Mouse (Mus musculus): ENCODE measurements around the gene Cmtm8. TPM values are rescaled to one million over a fixed set of nuclear protein-coding genes. Genes with fewer than 3 reads are reported as not detected.
A peak's percentile ranks its signal among the peaks of the same experiment; 100 is the strongest.

Gene Cmtm8
- polyA plus RNA-seq, 1 experiment from 2014 or later = 80.2 TPM

DNA sequence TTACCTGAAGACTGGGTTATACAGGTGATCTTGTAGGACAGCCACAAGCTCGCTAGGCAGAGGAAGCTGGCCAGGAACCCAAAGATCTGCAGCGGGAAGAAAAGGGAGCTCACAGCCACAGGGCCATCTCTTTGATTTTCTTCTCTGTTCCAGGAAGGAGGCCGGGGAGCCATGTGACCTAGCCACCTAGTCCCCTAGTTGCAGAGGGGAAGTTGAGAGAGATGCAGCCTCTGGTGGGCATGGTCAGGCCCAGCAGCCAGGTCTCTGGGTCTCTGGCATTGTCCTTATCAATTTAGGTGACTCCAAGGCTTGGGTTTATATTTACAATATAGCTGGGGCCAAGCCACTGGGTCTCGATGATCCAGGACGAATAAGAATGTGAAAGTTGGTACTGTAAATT, 85.2 kb downstream of the Cmtm8 start:
- no peak overlapping the region for H3K27ac ChIP-seq (ENCODE audit: low read length)
- H3K27me3 ChIP-seq (replicated peaks; ENCODE audit: control insufficient read depth, insufficient read depth, low read length) = no peaks in the 10 kb centered on the region
- H3K9me3 ChIP-seq (ENCODE audit: control insufficient read depth, low read length) = no peaks in the 10 kb centered on the region
- H3K36me3 ChIP-seq (ENCODE audit: control insufficient read depth, insufficient read depth, low read length) = no peaks in the 10 kb centered on the region; the same call in none of the 2 replicates
- no peak overlapping the region for H3K9ac ChIP-seq (ENCODE audit: low read depth, low read length)
- no peak overlapping the region for H3K4me3 ChIP-seq (ENCODE audit: low read length)
- H3K4me2 ChIP-seq (ENCODE audit: low read depth, low read length) = no peak overlapping the region
- no peak for ATAC-seq
- 86% methylated on average over 5 of the region's 5 CpGs for WGBS
- no peaks in the 10 kb centered on the region for H3K4me1 ChIP-seq (ENCODE audit: control insufficient read depth, insufficient read depth, low read length)

DNA sequence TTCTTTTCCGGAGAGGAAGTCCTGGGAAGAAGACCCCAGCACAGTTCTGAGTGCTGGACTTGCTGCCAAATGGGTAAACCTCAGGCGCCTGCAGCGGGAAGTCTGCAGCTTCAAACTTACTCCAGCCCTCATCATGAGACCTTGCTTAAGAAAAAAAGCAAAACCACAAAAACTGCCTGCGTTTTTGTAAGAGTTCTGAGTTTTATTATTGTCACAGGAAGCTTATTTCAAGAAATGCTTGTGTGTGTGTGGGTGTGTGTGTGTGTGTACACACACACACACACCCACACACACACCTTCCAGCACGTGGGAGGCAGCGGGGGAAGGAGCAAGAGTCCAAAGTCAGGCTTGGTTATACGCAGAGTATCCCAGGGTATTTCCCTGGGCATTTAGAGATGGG, 85.7 kb downstream of the Cmtm8 start:
- no peak overlapping the region for H3K4me3 ChIP-seq (ENCODE audit: low read length)
- WGBS = 72% methylated on average over 7 of the region's 7 CpGs
- no peak for ATAC-seq
- H3K9ac ChIP-seq (ENCODE audit: low read depth, low read length) = no peak overlapping the region
- H3K27ac ChIP-seq (ENCODE audit: low read length) = no peak overlapping the region
- no peak overlapping the region for H3K4me2 ChIP-seq (ENCODE audit: low read depth, low read length)
- no peaks in the 10 kb centered on the region for H3K27me3 ChIP-seq (replicated peaks; ENCODE audit: control insufficient read depth, insufficient read depth, low read length)
- peaks cover 2% of the 10 kb centered on the region; the same call in 1 of the 2 replicates for H3K4me1 ChIP-seq (ENCODE audit: control insufficient read depth, insufficient read depth, low read length)
- H3K9me3 ChIP-seq (ENCODE audit: control insufficient read depth, low read length) = no peaks in the 10 kb centered on the region
- no peaks in the 10 kb centered on the region; the same call in none of the 2 replicates for H3K36me3 ChIP-seq (ENCODE audit: control insufficient read depth, insufficient read depth, low read length)

DNA sequence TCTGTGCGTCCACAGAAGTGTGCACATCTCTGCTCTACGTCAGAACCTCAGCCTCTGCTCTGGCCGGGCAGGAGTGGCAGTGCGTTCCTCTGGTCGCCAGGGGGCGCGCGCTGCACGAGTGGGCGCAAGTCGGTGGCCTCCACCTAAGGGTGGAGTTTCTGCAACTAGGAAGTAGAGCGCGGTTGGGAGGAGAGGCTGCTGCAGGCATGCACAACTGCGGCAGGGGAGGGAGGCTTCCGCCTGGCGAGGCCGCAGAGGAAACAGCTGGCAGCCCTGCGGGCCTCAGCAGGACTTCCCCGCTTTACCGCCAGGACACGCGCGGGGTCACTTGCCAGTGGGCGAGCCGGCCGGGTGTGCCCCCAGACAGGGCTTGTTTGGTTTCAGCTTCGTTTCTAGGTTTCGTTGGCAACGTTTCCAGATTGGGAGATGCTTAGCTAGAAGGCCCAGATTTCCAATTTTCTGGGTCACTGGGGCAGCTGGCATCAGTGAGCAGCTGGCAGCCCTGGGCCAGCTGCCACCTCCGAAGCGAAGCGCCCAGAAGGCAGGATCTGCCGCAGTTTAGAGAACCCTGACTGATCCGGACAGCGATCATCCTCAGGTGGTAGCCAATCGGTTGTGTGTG, 91.0 kb downstream of the Cmtm8 start:
- peak overlapping the region; percentile 61 for H3K4me3 ChIP-seq (ENCODE audit: low read length)
- H3K36me3 ChIP-seq (ENCODE audit: control insufficient read depth, insufficient read depth, low read length) = peaks cover 1% of the 10 kb centered on the region; the same call in 1 of the 2 replicates
- ATAC-seq = peak; percentile 96
- WGBS = 6% methylated on average over 36 of the region's 36 CpGs
- peak overlapping the region; percentile 69 for H3K27ac ChIP-seq (ENCODE audit: low read length)
- H3K4me1 ChIP-seq (ENCODE audit: control insufficient read depth, insufficient read depth, low read length) = peaks cover 4% of the 10 kb centered on the region; the same call in 1 of the 2 replicates
- H3K9me3 ChIP-seq (ENCODE audit: control insufficient read depth, low read length) = no peaks in the 10 kb centered on the region
- H3K27me3 ChIP-seq (replicated peaks; ENCODE audit: control insufficient read depth, insufficient read depth, low read length) = no peaks in the 10 kb centered on the region
- peak overlapping the region; percentile 81 for H3K9ac ChIP-seq (ENCODE audit: low read depth, low read length)
- H3K4me2 ChIP-seq (ENCODE audit: low read depth, low read length) = peak overlapping the region; percentile 86

DNA sequence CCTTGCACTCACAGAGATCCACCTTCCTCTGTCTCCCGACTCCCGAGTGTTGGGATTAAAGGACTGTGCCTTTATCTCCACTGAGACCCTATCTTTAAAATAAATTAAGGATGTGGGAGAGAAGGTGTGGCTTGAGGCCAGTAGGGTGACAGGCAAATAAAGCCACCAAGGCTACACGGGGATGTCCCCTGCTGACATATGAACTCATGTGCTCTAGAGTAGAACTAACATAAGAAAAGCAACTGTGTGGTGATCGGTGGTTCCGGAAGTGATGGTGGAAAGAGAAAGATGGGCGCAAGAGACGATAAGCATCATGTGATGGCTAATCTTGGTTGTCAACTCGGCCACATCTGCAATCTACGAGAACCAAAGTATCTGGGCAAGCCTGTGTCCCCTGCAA, 91.6 kb downstream of the Cmtm8 start:
- Histone ChIP-seq H3K27me3 (replicated peaks; ENCODE audit: control insufficient read depth, insufficient read depth, low read length) (no peaks in the 10 kb centered on the region), H3K4me1 (ENCODE audit: control insufficient read depth, insufficient read depth, low read length) (peaks cover 4% of the 10 kb centered on the region; the same call in 1 of the 2 replicates), H3K27ac (ENCODE audit: low read length) (no peak overlapping the region), H3K4me2 (ENCODE audit: low read depth, low read length) (no peak overlapping the region; the same call in 1 of the 2 replicates), H3K9ac (ENCODE audit: low read depth, low read length) (no peak overlapping the region), H3K36me3 (ENCODE audit: control insufficient read depth, insufficient read depth, low read length) (peaks cover 7% of the 10 kb centered on the region; the same call in 1 of the 2 replicates), H3K9me3 (ENCODE audit: control insufficient read depth, low read length) (no peaks in the 10 kb centered on the region), H3K4me3 (ENCODE audit: low read length) (no peak overlapping the region)
- 72% methylated on average over 9 of the region's 9 CpGs for WGBS
- ATAC-seq = no peak

DNA sequence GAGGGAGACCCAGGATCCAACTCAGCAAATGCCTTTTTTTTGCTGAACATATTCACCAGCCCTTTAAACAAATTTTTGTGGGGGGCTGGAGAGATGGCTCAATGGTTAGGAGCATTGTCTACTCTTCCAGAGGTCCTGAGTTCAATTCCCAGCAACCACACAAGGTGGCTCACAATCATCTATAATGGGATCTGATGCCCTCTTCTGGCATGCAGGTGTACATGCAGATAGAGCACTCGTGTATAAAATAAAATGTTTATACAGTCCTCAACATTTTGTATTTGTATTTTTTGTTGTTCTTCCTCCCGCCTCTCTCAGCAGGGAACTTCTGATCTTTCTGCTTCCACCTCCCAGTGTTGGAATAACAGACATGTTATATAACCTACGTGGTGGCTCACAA, 92.4 kb downstream of the Cmtm8 start:
- Histone ChIP-seq H3K4me3 (ENCODE audit: low read length) (no peak overlapping the region), H3K27ac (ENCODE audit: low read length) (no peak overlapping the region), H3K9me3 (ENCODE audit: control insufficient read depth, low read length) (no peaks in the 10 kb centered on the region), H3K9ac (ENCODE audit: low read depth, low read length) (no peak overlapping the region), H3K27me3 (replicated peaks; ENCODE audit: control insufficient read depth, insufficient read depth, low read length) (no peaks in the 10 kb centered on the region), H3K4me1 (ENCODE audit: control insufficient read depth, insufficient read depth, low read length) (peaks cover 4% of the 10 kb centered on the region; the same call in 1 of the 2 replicates), H3K36me3 (ENCODE audit: control insufficient read depth, insufficient read depth, low read length) (peaks cover 9% of the 10 kb centered on the region), H3K4me2 (ENCODE audit: low read depth, low read length) (no peak overlapping the region)
- WGBS = 82% methylated on average over 3 of the region's 3 CpGs
- no peak for ATAC-seq

DNA sequence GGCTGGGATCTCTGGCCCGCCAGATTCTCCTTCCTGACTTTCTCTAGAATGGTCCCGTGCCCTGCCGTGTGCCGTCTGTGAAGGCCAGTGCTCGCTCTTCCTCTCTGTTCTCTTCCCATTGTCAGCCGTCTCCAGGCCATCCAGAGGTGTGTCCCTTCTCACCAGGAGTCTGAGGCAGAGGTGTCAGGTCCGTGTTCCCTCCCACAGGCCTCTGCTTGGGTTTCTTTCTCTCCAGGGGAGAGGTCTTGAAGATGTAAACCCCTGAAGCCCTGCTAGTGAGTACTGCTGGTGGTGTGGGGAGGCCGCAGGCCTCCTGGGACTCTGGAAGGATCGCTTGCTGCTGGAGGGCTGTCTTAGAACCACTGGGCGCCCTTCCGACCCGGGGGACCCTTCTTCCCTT, 96.5 kb downstream of the Cmtm8 start:
- no peaks in the 10 kb centered on the region for H3K9me3 ChIP-seq (ENCODE audit: control insufficient read depth, low read length)
- H3K4me2 ChIP-seq (ENCODE audit: low read depth, low read length) = no peak overlapping the region
- H3K27ac ChIP-seq (ENCODE audit: low read length) = no peak overlapping the region
- H3K4me3 ChIP-seq (ENCODE audit: low read length) = no peak overlapping the region
- 83% methylated on average over 12 of the region's 12 CpGs for WGBS
- H3K9ac ChIP-seq (ENCODE audit: low read depth, low read length) = no peak overlapping the region
- peaks cover 13% of the 10 kb centered on the region for H3K36me3 ChIP-seq (ENCODE audit: control insufficient read depth, insufficient read depth, low read length)
- ATAC-seq = no peak
- H3K27me3 ChIP-seq (replicated peaks; ENCODE audit: control insufficient read depth, insufficient read depth, low read length) = no peaks in the 10 kb centered on the region
- no peaks in the 10 kb centered on the region for H3K4me1 ChIP-seq (ENCODE audit: control insufficient read depth, insufficient read depth, low read length)

DNA sequence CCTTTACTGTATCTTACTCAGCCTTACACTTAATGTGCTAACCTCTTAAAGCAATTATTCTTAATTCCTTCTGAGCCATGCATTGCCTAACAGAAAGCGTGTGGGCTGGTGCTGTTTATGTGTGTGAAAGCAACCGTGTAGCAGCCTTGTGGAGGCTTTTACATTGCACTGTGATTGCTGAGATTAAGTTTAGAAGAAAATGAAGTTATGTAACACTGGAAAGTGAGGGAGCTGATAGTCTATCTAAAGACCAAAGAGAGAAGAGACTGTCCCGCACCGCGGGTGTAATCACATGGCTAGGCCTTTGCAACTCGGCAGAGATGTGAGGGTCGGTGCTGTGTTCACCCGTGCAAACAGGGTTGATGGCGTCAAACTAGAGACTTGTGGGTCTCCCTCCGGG, 96.9 kb downstream of the Cmtm8 start:
- Histone ChIP-seq H3K4me2 (ENCODE audit: low read depth, low read length) (no peak overlapping the region), H3K4me3 (ENCODE audit: low read length) (no peak overlapping the region), H3K36me3 (ENCODE audit: control insufficient read depth, insufficient read depth, low read length) (peaks cover 13% of the 10 kb centered on the region), H3K27me3 (replicated peaks; ENCODE audit: control insufficient read depth, insufficient read depth, low read length) (no peaks in the 10 kb centered on the region), H3K9ac (ENCODE audit: low read depth, low read length) (no peak overlapping the region), H3K27ac (ENCODE audit: low read length) (no peak overlapping the region), H3K9me3 (ENCODE audit: control insufficient read depth, low read length) (no peaks in the 10 kb centered on the region), H3K4me1 (ENCODE audit: control insufficient read depth, insufficient read depth, low read length) (peaks cover 4% of the 10 kb centered on the region; the same call in 1 of the 2 replicates)
- ATAC-seq = no peak
- 81% methylated on average over 10 of the region's 10 CpGs for WGBS

DNA sequence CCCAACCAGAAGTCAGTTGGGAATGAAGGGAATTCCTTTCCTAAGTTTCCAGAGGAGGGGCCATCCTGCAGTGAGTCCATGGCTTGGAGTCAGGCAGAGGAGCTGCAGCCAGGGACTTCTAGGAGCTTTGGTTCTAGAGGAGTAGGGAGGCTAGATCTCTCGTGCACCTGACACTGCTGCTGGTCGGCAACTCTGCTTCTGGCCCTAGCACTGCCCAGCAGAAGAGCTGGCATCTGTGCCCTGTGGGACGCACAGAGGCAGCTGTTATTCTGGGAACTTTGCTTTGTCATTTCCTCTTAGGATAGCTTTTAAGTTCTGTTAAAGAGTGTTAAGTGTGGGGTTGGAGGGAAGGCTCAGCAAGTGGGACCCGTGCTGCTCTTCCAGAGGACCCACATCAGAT, 98.3 kb downstream of the Cmtm8 start:
- Histone ChIP-seq H3K4me1 (ENCODE audit: control insufficient read depth, insufficient read depth, low read length) (peaks cover 4% of the 10 kb centered on the region; the same call in 1 of the 2 replicates), H3K9me3 (ENCODE audit: control insufficient read depth, low read length) (no peaks in the 10 kb centered on the region), H3K4me2 (ENCODE audit: low read depth, low read length) (no peak overlapping the region), H3K36me3 (ENCODE audit: control insufficient read depth, insufficient read depth, low read length) (peaks cover 13% of the 10 kb centered on the region), H3K27ac (ENCODE audit: low read length) (no peak overlapping the region), H3K9ac (ENCODE audit: low read depth, low read length) (no peak overlapping the region), H3K4me3 (ENCODE audit: low read length) (no peak overlapping the region), H3K27me3 (replicated peaks; ENCODE audit: control insufficient read depth, insufficient read depth, low read length) (no peaks in the 10 kb centered on the region)
- WGBS = 82% methylated on average over 4 of the region's 4 CpGs
- ATAC-seq = no peak

DNA sequence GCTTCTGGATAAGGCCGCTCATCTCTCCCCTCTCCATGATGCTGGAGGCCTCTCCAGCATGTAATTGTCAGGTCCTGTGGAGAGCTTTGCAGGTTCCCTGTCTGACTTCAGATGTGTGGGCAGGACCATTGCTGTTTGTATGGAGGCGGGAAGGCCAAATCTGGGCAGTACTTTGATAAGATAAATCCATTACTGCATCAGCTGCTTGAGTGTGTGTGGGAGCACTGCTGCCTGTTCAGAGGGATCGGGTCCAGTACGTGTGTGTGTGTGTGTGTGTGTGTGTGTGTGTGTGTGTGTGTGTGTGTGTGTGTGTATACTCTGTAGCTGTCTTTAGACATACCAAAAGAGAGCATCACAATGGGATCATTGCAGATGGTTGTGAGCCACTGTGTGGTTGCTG, 98.8 kb downstream of the Cmtm8 start:
- peaks cover 4% of the 10 kb centered on the region; the same call in 1 of the 2 replicates for H3K4me1 ChIP-seq (ENCODE audit: control insufficient read depth, insufficient read depth, low read length)
- H3K36me3 ChIP-seq (ENCODE audit: control insufficient read depth, insufficient read depth, low read length) = peaks cover 13% of the 10 kb centered on the region
- H3K9ac ChIP-seq (ENCODE audit: low read depth, low read length) = no peak overlapping the region
- no peak overlapping the region for H3K4me2 ChIP-seq (ENCODE audit: low read depth, low read length)
- no peak overlapping the region for H3K4me3 ChIP-seq (ENCODE audit: low read length)
- H3K27ac ChIP-seq (ENCODE audit: low read length) = no peak overlapping the region
- no peaks in the 10 kb centered on the region for H3K27me3 ChIP-seq (replicated peaks; ENCODE audit: control insufficient read depth, insufficient read depth, low read length)
- no peaks in the 10 kb centered on the region for H3K9me3 ChIP-seq (ENCODE audit: control insufficient read depth, low read length)
- WGBS = 72% methylated on average over 4 of the region's 4 CpGs
- ATAC-seq = no peak
